Mouse (Mus musculus): ENCODE measurements around the gene Wdr61.
"Not testable (repeated sequence)": the region's sequence is repeated elsewhere in the genome, so short reads cannot be mapped to it uniquely, and the experiment has no call there.

Gene Wdr61

DNA sequence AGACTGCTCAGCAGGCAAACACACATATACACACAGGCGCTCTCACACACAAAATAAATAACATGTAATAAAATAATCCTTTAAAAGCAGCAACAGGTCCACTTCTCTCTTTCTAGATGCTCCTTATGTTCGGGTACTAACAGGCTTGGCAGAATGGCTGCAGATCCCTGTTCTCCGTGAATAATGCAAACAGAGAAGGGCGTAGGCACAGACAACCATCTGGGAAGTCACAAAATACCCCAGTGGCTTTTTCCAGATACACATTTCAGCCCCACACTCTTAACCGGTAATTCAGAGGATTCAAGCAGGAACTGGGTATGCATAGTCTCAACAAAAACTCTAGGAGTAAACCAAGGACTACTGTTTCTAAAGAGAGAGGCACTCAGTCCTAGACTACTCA, 8.0 kb downstream of the Wdr61 start:
- DNase-seq (ENCODE audit: low read depth): no peak

DNA sequence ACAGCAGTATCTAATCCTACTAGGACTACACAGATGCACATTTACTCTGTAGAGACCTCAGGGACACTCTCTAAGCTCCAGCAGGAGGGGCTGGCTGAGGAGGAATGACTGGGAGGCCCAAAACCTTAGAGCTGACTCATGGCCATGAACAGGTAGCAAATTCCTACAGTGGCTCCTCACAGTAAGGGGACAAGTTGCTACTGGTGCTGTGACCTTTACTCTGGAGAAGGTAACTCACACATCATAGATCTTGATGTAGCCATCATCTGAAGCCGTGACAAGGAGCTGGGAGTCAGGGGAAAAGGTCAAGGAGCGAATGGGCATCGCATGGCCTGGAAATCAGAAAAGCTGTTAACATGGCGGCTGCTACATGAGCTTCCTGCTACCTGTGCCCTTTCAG, 11.7 kb downstream of the Wdr61 start:
- no peak for DNase-seq (ENCODE audit: low read depth)

DNA sequence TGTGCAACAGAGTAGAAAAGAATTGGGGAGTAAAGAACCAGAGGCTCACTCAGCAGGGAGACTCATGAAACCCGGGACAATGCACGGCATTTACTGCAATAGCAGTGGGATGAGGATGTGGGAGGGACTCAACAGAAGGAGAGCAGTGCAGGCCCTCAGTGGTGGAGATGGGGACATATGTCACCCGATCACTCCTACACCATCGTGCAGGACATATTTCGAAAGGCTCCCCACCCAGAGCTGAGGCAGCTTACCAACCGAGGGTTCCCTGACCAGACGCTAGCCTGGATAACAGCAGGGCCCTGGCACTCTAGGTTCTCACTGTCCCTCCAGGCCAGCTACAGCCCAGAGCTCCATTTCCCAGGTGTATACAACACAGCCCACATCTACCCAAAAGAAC, 12.2 kb downstream of the Wdr61 start:
- DNase-seq (ENCODE audit: low read depth): no peak

DNA sequence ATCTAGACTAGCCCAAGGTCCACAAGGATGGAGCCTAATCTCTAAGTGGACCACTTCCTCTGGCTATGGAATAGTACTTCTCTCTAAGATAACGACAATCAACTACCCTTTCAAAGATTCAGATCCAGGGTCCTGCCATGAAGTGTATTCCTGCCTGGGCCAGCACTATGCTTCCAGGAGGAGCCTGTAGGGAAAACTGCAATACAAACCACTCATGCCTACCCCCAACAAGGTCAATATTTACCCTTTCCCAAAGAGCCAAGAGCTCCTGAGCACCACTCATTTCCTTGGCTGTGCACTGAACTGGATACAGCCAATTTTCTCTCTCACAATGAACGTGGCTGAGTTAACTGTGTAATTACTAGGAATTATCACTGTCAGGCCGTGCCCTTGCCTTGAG, 16.8 kb downstream of the Wdr61 start:
- no peak for DNase-seq (ENCODE audit: low read depth)

DNA sequence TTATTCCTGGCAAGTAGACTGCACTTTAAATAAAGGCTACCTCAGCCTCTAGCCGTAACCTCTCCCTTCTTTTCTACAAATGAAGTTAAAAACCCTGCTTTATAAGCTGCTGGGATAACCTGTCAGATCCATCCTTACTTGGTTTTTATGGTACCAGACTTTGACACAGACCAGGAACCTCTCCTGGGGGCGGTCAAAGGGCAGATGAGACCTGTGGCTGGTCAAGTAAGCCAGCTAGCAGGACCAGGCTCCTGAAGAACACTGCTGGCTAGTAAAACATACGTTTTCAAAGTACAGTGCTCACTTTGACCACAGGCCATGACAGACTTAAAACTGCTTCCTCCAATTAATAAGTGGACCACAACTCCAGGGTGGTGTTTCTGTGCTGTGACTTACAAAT, 18.5 kb downstream of the Wdr61 start:
- no peak for DNase-seq (ENCODE audit: low read depth)

DNA sequence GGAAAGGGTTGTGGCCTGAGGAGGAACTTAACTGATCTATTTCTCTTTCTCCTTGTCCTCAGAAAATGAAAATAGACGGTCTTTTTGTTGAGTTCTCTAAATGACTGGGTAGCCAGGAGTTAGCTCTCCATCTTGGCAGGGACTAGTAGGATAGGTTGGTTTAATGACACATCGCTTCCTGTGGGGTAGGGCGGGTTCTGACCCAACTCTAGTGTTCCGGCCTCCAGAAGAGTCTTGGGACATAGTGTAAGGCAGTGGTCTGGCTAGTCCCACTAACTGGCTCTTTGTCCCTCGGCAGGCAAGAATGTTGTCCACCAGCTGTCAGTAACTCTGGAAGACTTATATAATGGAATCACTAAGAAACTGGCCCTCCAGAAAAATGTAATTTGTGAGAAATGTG, 26.2 kb downstream of the Wdr61 start:
- DNase-seq (ENCODE audit: low read depth): no peak

DNA sequence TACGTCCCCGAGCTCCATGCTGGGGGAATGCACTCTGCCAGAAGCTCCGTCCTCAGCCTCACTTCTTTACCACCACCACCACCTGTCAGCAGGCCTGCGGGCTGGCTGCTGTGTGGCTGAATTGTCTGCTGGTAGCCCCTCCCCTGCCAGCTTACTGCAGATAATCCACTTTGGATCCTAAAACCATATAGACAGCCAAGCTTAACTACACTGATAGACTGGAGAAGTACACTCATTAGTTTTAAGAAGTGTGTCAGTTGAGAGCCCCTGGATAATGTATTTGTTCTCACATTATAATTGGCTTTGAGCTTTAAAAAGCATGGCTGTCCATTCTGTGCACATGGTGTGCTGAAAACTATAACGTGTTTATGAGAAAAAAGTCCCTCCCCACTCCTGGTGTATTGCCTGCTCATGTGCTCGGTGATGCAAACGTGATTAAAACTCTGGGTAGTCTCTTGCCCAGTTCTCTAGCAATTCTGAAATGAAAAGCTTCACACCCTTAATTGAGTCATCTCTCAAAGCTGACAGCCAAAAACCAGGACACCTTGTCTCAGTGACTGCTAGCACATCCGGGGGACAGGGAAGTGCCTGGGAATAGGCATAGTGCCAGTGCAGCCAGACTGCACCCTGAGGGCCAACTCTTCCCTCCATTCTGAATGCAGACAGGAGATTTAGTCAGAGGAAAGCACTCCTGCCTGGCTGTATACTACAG, 26.9 kb downstream of the Wdr61 start:
- no peak for DNase-seq (ENCODE audit: low read depth)

DNA sequence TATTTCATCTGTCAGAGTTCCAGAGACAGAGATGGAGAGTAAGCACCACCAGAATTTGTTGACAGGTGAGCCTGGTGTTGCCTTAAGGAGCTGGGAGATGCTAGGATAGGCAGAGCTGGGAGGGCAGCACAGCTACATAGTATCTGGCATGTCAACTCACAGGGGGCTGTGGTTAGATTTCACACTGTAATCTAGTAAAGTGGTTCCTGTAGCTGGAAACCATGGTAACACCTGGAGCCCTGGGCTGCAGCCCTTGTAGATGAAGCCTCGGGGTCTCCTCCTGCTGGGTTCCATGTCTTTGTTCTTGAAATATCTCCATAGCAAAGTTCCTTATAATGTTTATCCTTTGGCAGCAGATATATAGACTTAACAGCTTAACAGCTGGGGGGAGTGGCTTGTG, 28.8 kb downstream of the Wdr61 start:
- DNase-seq (ENCODE audit: low read depth): no peak

DNA sequence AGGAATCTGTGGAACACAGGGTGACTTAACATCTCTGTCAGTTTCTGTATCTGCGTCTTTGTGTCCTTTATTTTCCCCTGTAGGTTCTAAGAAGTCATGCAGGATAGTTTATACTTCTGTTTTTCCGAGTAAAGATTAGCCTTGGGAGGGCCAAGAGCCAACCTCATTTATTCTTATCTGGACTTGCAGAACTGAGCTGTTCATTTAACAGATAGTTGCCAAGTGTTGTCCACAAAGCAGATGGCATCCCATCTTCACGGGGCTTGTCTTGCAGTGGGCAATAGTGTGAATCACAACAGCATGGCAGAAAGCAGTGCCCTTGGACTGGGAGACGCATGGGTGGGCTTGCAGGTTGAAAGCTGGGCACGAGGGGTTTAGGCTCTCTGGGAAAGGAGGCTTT, 30.0 kb downstream of the Wdr61 start:
- no peak for DNase-seq (ENCODE audit: low read depth)

DNA sequence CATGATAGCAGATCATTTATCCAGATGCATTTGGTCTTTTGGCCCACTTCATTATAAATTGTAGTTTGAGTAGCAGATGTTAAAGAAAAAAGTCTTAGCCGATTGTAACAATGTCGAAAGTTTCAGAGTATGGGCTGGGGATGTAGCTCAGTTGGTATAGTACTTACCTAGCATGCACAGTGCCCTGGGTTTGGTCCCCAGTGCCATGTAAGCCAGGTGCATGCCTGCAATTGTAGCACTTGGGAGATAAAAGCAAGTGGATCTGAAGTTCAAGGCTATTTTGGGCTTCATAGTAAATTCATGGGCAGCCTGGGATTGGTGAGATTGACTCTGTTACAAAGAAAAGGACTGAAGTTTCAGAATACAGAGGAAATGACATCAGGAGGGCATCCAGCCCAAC, 31.7 kb downstream of the Wdr61 start:
- DNase-seq (ENCODE audit: low read depth): no peak

DNA sequence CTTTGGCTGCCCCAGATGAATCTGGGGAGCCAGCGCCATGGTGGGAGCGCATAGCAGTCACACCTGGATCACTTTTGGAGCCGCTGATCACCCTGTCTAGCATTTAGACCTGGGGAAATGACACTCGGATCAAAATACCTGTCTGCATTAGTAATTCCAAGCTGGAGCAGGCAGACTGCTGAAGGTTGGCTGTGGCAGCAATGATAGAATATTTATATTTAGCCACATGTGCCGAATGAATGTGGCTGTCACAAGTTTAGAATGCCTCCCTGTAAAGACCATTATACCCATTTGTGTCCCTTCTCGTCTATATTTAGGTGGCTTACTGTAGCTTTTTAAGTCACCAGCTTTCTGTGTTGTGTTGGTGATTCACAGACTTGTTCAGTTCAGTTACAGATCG, 33.6 kb downstream of the Wdr61 start:
- DNase-seq (ENCODE audit: low read depth): no peak

DNA sequence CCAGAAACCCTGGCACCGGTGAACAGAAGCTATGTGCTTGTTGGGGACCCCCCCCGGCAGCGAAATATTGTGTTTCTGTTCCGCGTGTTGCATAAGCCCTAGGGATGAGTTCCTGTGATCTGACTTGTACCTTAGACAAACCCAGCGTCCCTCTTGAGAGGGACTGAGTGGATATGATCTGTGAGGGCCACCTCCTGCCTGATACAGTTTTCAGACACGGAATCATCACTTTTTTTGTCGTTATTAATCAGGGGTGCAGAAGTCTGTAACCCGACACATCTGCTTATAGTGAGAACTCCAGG, 34.2 kb downstream of the Wdr61 start:
- no peak for DNase-seq (ENCODE audit: low read depth)

DNA sequence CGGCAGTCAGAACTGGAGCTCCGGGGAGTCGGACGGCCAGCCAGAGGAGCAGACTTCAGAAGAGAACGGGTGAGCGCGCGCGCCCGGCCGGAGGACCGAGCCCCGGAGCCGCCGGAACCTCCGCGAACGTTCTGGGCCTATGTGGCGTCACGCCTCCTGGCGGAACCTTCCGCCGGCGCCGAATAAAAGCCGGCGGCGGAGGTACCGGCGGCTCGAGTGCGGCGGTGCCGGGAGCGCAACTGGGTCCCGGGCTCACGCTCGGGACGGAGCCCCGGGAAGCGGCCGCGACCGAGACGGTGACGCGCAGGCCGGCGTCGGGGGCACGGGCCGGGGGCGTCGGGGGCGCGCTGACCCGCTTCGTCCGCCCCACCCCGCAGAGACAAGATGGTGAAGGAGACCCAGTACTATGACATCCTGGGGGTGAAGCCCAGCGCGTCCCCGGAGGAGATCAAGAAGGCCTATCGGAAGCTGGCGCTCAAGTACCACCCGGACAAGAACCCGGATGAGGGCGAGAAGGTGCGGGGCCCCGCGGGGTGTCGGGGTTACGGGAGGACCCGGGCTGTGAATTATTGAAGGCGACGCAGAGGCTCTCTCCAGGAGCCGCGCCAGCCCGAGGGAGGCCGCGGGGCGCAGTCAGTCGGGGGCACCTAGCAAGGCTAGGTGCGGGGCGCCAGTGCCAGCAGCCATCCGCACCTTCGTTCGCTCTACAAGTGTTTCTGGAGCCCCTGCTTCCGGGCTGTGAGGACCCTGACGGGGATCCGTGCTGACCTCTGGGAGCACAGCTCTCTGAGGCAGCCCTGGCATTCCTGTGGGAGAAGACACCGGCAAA, 34.8 kb downstream of the Wdr61 start:
- peak; percentile 26 for DNase-seq (ENCODE audit: low read depth)

DNA sequence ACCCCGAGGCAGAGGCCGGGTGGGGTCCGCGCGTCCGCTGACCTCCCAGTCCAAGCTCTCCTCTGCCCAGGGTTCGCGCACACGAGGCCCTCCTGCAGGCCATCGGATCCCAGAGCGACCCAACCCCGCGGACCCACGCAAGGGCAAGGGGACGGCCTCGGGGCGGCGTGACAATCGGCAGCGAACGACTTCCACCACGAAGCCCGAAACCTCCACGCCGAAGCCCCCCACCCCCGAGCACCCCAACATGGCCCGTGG, 35.3 kb downstream of the Wdr61 start:
- DNase-seq (ENCODE audit: low read depth): no peak

DNA sequence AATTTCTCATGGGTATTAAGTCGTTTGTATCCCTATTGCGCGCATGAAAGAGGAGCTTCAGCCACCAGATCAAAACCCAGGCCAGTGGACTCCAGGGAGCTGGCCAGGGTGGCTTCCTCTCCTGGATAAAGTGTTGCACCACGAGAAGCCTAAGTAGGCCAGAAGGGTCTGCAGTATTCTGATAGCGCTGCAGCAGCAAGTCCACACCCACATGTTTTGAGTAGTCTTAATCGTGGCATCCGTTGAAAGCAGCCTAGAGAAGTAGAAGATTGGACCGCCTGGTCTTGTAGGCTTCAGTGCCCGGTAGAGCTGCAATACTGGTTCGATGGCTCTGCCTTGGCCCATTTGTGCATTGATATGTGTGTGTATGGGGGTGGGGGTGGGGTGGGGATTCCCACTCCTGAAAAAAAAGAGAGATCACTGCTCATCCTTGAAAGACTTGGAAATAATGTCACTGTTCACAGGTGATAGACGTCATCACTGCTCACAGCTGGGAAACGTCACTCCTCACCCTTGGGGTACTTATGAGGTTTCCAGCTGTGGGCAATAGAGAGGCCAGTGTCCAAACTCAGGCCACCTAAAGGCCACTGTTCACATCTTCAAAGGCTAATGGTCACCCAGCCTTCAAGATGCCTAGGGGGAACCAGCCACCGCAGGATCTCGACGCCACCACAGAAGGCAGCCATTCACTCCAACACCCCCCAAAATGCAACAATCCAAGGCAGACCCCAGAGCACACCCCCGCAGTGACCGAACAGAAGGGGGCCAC, 35.8 kb downstream of the Wdr61 start, which contains the start of gene Dnaja4:
TSS of gene Dnaja4 (plus strand) at position 556 of the 769 bp plus-strand sequence.
- no peak for DNase-seq (ENCODE audit: low read depth)

DNA sequence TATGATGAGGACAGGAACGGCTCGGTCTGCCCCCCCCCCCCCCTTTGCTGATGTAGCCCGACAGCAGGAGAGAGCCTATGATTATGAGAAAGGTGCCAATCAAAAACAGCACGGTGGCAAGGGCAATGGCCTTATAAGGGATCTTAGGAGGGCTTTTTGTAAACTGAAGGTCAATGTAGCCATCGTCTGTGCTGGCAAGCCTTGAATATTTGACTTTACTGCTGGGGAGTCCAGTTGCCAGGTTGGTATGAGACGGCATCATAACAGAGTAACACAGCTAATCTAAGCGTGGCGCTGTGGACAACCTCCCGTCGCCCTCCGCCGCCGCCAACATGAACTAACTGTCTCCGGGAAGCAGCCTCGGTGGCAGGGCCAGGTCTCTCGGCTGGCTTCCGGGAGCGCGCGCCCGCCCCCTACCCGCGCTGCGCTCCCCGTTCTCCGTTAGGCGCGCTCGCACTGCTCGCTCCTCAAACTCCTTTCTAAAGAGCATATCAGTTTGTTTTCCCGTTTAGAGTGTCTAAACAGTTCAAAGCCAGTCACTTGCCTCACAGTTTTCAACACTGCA, 43.0 kb downstream of the Wdr61 start:
- not testable (repeated sequence) for DNase-seq (ENCODE audit: low read depth)

DNA sequence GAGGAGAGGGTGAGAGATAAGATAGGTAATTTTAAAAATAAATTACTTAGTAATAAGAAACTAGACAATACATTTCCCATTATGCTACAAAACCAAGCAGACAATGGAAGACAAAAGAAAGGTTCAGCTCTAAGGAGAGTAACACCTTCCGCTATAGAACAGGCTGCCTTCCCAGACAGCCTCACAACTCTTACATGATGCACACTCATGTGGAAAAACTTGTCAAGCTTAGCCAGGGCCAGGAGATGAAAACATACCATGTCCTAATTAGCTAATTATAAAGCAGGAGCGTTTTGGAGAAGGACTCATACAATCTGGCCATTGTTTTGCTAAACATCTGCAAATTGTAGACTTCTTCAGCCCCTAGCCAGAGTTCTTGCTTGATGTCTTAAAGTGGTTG, 43.6 kb downstream of the Wdr61 start:
- DNase-seq (ENCODE audit: low read depth): not testable (repeated sequence)

DNA sequence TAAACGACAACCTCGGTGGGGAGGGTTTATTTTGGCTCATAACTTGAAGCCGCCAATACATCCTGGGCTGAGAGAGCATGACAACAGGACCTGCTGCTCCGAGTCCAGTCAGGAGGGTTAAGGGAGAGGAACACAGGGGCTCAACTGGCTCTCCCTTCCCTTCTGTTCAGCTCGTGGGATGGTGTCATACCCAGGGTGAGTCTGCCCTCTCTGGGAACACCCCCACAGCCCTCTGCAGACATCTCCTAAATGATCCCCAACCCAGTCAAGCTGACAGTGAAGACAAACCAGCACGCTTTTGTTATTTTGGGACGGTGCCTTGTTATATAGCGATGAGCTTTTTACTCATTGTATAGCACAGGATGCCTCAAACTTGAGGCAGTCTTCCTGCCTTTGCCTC, 44.9 kb downstream of the Wdr61 start:
- DNase-seq (ENCODE audit: low read depth): no peak

DNA sequence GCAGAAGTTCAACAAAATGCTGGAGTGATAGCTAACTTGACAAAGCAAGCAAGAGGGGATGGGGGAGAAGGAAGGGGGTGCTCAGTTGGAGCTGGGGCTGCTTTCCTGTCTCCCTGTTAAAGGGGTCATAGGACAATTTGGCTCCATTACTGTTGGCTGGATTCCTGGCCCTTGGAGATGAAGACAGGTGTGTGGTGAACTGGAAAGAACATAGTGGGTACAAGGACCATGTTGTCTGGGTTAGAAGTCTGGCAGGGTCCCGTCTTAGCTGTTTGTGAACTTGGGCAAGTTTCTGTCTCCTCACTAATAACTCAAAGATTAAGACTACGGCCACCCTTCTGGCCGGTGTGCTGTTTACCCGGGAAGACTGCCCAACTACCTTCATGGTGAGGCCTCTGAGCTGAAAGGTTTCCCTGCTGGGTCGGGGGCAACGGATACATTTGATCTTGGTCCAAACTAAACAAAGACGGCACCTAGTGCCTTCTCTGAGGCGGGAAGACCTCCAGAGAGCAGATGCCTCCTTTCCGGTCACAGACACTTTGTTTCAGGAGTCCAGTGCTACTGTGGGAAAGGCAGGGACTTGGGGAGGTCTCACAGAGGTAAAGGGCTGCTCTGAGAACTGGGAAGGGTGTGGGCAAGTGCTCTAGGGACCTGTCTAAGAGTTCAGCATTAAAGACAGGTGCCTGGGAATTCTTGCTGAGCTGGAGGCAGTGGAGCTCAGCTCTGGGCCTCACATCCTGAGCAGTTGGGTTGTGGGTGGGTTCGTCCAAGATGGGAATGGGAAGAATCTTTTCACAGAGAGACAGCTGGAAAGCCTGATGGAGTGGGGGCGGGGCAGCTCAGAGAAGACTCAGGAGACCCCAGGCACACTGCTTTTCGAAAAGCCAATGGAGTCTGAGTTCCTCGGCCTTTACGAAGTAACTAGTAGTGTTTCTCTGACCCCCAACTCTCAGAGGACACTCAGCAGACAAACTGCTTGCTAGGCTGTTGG, 46.8 kb downstream of the Wdr61 start:
- no peak for DNase-seq (ENCODE audit: low read depth)

DNA sequence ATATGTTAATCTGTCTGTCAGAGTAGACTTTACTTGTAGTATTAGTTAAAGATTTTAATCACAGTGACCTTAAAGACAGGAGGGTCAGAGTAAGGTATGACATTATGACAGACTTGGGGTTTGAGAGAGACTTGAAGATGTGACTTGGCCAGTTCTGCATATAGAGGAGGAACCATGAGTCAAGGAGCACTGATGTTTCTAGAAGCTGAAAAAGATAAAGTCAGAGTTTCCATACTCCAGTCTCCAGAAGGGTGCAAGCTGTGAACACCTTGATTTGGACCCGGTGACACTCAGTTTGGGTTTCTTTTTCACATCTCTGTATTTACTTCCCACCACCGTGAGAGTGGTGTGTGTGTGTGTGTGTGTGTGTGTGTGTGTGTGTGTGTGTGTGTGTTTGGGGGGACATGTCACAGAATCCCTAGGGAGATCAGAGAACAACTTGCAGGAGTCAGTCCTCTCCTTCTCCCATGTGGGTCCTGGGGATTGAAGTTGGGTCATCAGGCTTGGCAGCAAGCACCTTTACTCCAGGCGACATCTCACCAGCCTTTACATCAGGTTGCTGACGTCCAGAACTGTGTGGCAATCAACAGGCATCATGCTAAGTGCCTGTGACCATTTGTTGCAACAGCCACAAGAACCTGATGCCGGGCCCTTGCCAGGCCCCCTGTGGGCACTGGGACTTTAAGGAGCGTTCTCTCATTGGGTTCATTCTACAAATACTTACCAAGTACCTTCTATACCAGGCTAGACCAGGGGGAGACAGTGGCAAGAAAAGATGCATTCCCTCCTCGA, 50.3 kb downstream of the Wdr61 start:
- DNase-seq (ENCODE audit: low read depth): no peak

DNA sequence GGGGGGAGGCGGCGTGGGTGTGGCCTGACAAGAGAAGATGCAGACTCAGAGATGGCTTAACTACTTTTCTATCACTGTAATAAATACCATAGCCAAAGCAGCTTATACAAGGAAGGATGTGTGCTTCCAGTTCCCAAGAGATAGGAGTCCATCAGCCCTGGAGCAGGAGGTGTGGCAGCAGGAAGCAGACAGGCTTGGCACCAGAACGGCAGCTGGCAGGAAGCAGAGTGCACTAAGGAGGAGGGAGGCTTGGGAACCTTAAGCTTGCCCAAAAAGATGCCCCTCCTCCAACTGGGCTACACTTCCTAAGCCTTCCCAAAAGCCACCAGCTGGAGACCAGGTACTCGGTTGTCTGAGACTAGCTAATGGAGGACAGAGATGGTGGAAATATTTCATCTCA, 51.5 kb downstream of the Wdr61 start:
- DNase-seq (ENCODE audit: low read depth): no peak

Data from c-Kit-positive CD71-negative TER-119-negative erythroid progenitor cells, embryonic 14.5 days (primary cell).